Mouse (Mus musculus): Measurements from ENCODE around the gene Yy1. TPM values are rescaled to one million over a fixed set of nuclear protein-coding genes. Genes with fewer than 3 reads are reported as not detected.

Yy1 gene
- total RNA-seq, 2 experiments from 2014 or later, result 44.6 to 79.4 TPM

- no peak for ATAC-seq (replicated peaks; ENCODE audit: poor library complexity)
Measured at GRCm38 (mm10) chr12:108768196-108768854, 24.4 kb upstream of the Yy1 start.

- peak; percentile 96 for ATAC-seq (replicated peaks; ENCODE audit: poor library complexity)
Measured at GRCm38 (mm10) chr12:108780108-108780877, 12.5 kb upstream of the Yy1 start.

GRCm38 (mm10) chr12:108785161-108785560 lies 7.6 kb upstream of the Yy1 start:
- peak; percentile 15; the same call in 1 of the 2 replicates for ATAC-seq (replicated peaks; ENCODE audit: poor library complexity)

- no peak for ATAC-seq (replicated peaks; ENCODE audit: poor library complexity)
Measured at GRCm38 (mm10) chr12:108787329-108787728, 5.4 kb upstream of the Yy1 start.

GRCm38 (mm10) chr12:108792152-108792545 lies 624 bp upstream of the Yy1 start:
- peak; percentile 42 for ATAC-seq (replicated peaks; ENCODE audit: poor library complexity)

- no peak for ATAC-seq (replicated peaks; ENCODE audit: poor library complexity)
Measured at GRCm38 (mm10) chr12:108793453-108793941, 724 bp downstream of the Yy1 start.

- peak; percentile 29 for ATAC-seq (replicated peaks; ENCODE audit: poor library complexity)
Measured at GRCm38 (mm10) chr12:108794078-108794711, 1.4 kb downstream of the Yy1 start.

- ATAC-seq (replicated peaks; ENCODE audit: poor library complexity), result peak; percentile 13; the same call in 1 of the 2 replicates
Measured at GRCm38 (mm10) chr12:108794979-108795537, 2.3 kb downstream of the Yy1 start.

- no peak for ATAC-seq (replicated peaks; ENCODE audit: poor library complexity)
Measured at GRCm38 (mm10) chr12:108801613-108802012, 8.8 kb downstream of the Yy1 start.

- ATAC-seq (replicated peaks; ENCODE audit: poor library complexity), result no peak
Measured at GRCm38 (mm10) chr12:108804388-108804787, 11.6 kb downstream of the Yy1 start.

- no peak for ATAC-seq (replicated peaks; ENCODE audit: poor library complexity)
Measured at GRCm38 (mm10) chr12:108808465-108808864, 15.7 kb downstream of the Yy1 start.

GRCm38 (mm10) chr12:108809771-108810170 lies 17.0 kb downstream of the Yy1 start:
- peak; percentile 19 for ATAC-seq (replicated peaks; ENCODE audit: poor library complexity)

- peak; percentile 59 for ATAC-seq (replicated peaks; ENCODE audit: poor library complexity)
Measured at GRCm38 (mm10) chr12:108810309-108810708, 17.5 kb downstream of the Yy1 start.

GRCm38 (mm10) chr12:108811133-108811532 lies 18.4 kb downstream of the Yy1 start:
- ATAC-seq (replicated peaks; ENCODE audit: poor library complexity), result peak; percentile 68

GRCm38 (mm10) chr12:108812463-108812862 lies 19.7 kb downstream of the Yy1 start:
- ATAC-seq (replicated peaks; ENCODE audit: poor library complexity), result no peak

GRCm38 (mm10) chr12:108814470-108814869 lies 21.7 kb downstream of the Yy1 start:
- ATAC-seq (replicated peaks; ENCODE audit: poor library complexity), result no peak

GRCm38 (mm10) chr12:108816569-108816968 lies 23.8 kb downstream of the Yy1 start:
- no peak for ATAC-seq (replicated peaks; ENCODE audit: poor library complexity)

- no peak for ATAC-seq (replicated peaks; ENCODE audit: poor library complexity)
Measured at GRCm38 (mm10) chr12:108820461-108820860, 27.7 kb downstream of the Yy1 start.

GRCm38 (mm10) chr12:108823036-108823435 lies 30.3 kb downstream of the Yy1 start:
- ATAC-seq (replicated peaks; ENCODE audit: poor library complexity), result no peak

GRCm38 (mm10) chr12:108824225-108824874 lies 31.6 kb downstream of the Yy1 start:
- no peak for ATAC-seq (replicated peaks; ENCODE audit: poor library complexity)

All from megakaryocyte progenitor cell, adult 5-6 weeks (primary cell).